ENCODE assay signal across 8 mouse cellular contexts in genomic region chr2:103718594-103719291, GRCm38 (mm10). TPM values are rescaled to one million over a fixed set of nuclear protein-coding genes. Genes with fewer than 3 reads are reported as not detected.
DNase-seq lines count a peak whose midpoint lies in the region; ATAC-seq lines count a peak whose summit lies in the region.

No protein-coding gene starts in this region.

- no peak overlapping the region for H3K4me2 ChIP-seq in embryonic facial prominence, embryonic 11.5 days (ENCODE audit: low read depth, low read length)
- no peak overlapping the region for H3K4me2 ChIP-seq in limb, embryonic 13.5 days (replicated peaks)

- no peaks in the 10 kb centered on the region for H3K9me3 ChIP-seq in embryonic facial prominence, embryonic 11.5 days (replicated peaks; ENCODE audit: control insufficient read depth, low read length)
- no peaks in the 10 kb centered on the region for H3K9me3 ChIP-seq in limb, embryonic 13.5 days

- WGBS in embryonic facial prominence, embryonic 11.5 days: 62% methylated on average over 8 of the region's 8 CpGs
- WGBS in limb, embryonic 13.5 days: 56% methylated on average over 8 of the region's 8 CpGs

- no peaks in the 10 kb centered on the region for H3K4me1 ChIP-seq in embryonic facial prominence, embryonic 11.5 days (ENCODE audit: control insufficient read depth, insufficient read depth, low read length)
- H3K4me1 ChIP-seq in limb, embryonic 13.5 days: peaks cover 6% of the 10 kb centered on the region; the same call in 1 of the 2 replicates

- H3K27ac ChIP-seq in embryonic facial prominence, embryonic 11.5 days (replicated peaks; ENCODE audit: low read depth, low read length): no peak overlapping the region
- H3K27ac ChIP-seq in limb, embryonic 13.5 days: no peak overlapping the region

- ATAC-seq in embryonic facial prominence, embryonic 11.5 days (replicated peaks; ENCODE audit: insufficient number of reproducible peaks, low FRiP score, low TSS enrichment, low read depth): peak; percentile 70; the same call in 1 of the 2 replicates
- peak; percentile 73; the same call in 1 of the 2 replicates for ATAC-seq in limb, embryonic 13.5 days (ENCODE audit: low FRiP score, low read depth)
- ATAC-seq in monocyte, adult 5-6 weeks (replicated peaks; ENCODE audit: insufficient number of reproducible peaks, low FRiP score, low TSS enrichment, poor library complexity, severe bottlenecking): peak; percentile 74

- H3K4me3 ChIP-seq in embryonic facial prominence, embryonic 11.5 days (ENCODE audit: low read depth, low read length): no peak overlapping the region
- no peak overlapping the region for H3K4me3 ChIP-seq in limb, embryonic 13.5 days

- no peaks in the 10 kb centered on the region; the same call in 1 of the 2 replicates for H3K36me3 ChIP-seq in embryonic facial prominence, embryonic 11.5 days (replicated peaks; ENCODE audit: control insufficient read depth, insufficient read depth, low read depth, low read length)
- H3K36me3 ChIP-seq in limb, embryonic 13.5 days: peaks cover 87% of the 10 kb centered on the region

- H3K27me3 ChIP-seq in embryonic facial prominence, embryonic 11.5 days (ENCODE audit: control insufficient read depth, insufficient read depth, low read length): no peaks in the 10 kb centered on the region
- H3K27me3 ChIP-seq in limb, embryonic 13.5 days: no peaks in the 10 kb centered on the region

- DNase-seq in A20 (ENCODE audit: low read depth, low spot score): peak; percentile 80
- DNase-seq in adrenal gland, postnatal 14 days: peak; percentile 83
- peak; percentile 78 for DNase-seq in embryonic facial prominence, embryonic 11.5 days (ENCODE audit: low spot score)
- DNase-seq in heart, adult 8-10 months (ENCODE audit: low spot score): peak; percentile 63
- peak; percentile 81 for DNase-seq in kidney, adult 9 months
- DNase-seq in spleen, postnatal 14 days (ENCODE audit: low spot score in 2 of 2): peak; percentile 38 to 58

- no peak overlapping the region for H3K9ac ChIP-seq in embryonic facial prominence, embryonic 11.5 days (replicated peaks; ENCODE audit: low read length)
- no peak overlapping the region for H3K9ac ChIP-seq in limb, embryonic 13.5 days

RNA-seq across cellular contexts. Expression of gene Nat10, which starts 42.3 kb away (rescaled TPM):
- total RNA-seq in adrenal gland, postnatal 14 days (2021): 40.4 TPM in 2 replicates
- 20.8 and 23.9 TPM in 2 replicates for polyA plus RNA-seq in embryonic facial prominence, embryonic 11.5 days (2014; fragmentation: Nextera tagmentation; extraction: Ambion mirVana)
- 10 to 100 TPM; 12.7 to 19.0 (median 16.5) TPM for total RNA-seq in heart, adult 8-10 months (2022)
- polyA plus RNA-seq in limb, embryonic 13.5 days (2015; fragmentation: Nextera tagmentation; extraction: Ambion mirVana): 27.1 and 28.6 TPM in 2 replicates
- total RNA-seq in monocyte, adult 5-6 weeks (2017): 25.1 to 46.8 TPM (median 32.7 TPM) in 3 replicates
